In genomic region chr5:101780918-101781317, GRCm38 (mm10) we compare ENCODE assay signal across 24 mouse cellular contexts. TPM values are rescaled to one million over a fixed set of nuclear protein-coding genes. Genes with fewer than 3 reads are reported as not detected.
A peak's percentile ranks its signal among the peaks of the same experiment; 100 is the strongest.
DNase-seq lines count a peak whose midpoint lies in the region; ATAC-seq lines count a peak whose summit lies in the region.
"Had no signal": no experiment of that assay in that cellular context is flagged by ENCODE, and none has a peak within 500 bp of the region (broad histone marks: within the 10 kb centered on the region; RNA-seq: fewer than 3 reads in every experiment).

No protein-coding gene starts in this region.

- ATAC-seq in frontal cortex, adult (ENCODE audit: low TSS enrichment) = peak; percentile 48
- ATAC-seq: activated CD4-positive, CD25-positive, alpha-beta regulatory T cell, adult 4 months; CD4-positive, CD25-positive, alpha-beta regulatory T cell, adult 4 months; forebrain, embryonic 15.5 days; hindbrain, embryonic 16.5 days; intestine, embryonic 15.5 days had no signal

- intact Hi-C loops in heart, postnatal 25 days (cut with DNase I) = no loop called here

- DNase-seq in frontal cortex, postnatal 10 days (ENCODE audit: low spot score in 2 of 2) = no peak
- peak; percentile 34 for DNase-seq in right cerebral cortex, adult 18-20 months
- DNase-seq in right cerebral cortex, postnatal 4 days = no peak
- peak; percentile 17 for DNase-seq in Muller cell, postnatal 12 days (ENCODE audit: inconsistent ontology term)
- peak; percentile 98 for DNase-seq in fat pad, adult 2 months (ENCODE audit: extremely low read depth, low read depth, low spot score)
- DNase-seq in testis, postnatal 14 days (ENCODE audit: low spot score) = no peak
- DNase-seq in heart, postnatal 25 days (ENCODE audit: low spot score) = no peak
- DNase-seq: adrenal gland, postnatal 10 days; adrenal gland, postnatal 36 days; cerebellum, adult 11 months; cerebellum, adult 9-11 months; cerebellum, postnatal 36 days; embryo, embryonic 11 days; gastrocnemius, postnatal 36 days; heart, adult 11 months; heart, postnatal 36 days; kidney, adult 11 months had no signal

RNA-seq across cellular contexts. Expression of gene Cds1, which starts 16.0 kb away (rescaled TPM):
- 10 to 100 TPM; 13.2 to 13.4 TPM for total RNA-seq in heart, postnatal 25 days (2021)
- total RNA-seq: MEL had no signal

Comparison
In these comparisons a context has a peak if more than half of its experiments do, and no peak if none do; other contexts are left out.
1. DNase-seq: peak in right cerebral cortex, adult 18-20 months (single experiment), Muller cell, postnatal 12 days (single experiment) and fat pad, adult 2 months (single experiment); none in frontal cortex, postnatal 10 days (0 of 2), right cerebral cortex, postnatal 4 days (single experiment), testis, postnatal 14 days (single experiment) and heart, postnatal 25 days (single experiment).